Mouse (Mus musculus): Measurements from ENCODE around the gene Zmynd8.

The Zmynd8 gene

DNA sequence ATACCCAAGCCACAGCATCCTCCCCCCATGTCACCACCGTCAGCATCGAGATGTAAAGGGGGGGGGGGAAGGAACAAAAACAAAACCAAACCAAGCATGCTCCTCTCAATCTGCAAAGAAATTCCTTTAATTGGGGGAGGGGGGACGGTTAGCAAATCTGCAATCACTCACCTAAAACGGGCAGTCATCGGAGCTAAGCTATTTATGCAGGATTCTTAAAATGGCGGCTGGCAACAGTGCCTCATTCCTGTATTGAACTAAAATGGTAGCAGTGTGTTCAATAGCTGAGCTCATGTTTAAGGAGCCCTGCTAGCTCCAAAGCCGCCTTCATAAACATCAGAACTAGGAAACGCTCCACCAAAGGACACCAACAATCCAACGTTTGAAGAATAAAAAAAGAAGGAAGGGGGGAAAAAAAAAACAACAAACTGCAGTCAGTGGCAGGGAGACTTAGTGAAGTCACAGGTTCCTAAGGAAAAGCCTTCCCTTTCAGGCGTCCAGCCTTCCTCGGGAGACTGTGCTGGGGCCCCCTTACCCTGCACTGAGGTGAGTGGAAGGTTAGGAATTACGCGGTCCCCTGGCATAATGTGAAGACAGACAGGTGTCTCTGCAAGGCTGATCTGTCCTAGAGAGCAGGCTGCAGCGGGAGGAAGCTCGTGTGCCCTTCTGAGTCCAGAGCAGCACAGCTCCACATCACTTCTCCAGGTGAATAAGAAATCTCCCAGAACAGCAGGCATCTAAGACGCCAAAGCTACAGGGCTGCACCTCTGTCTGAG, 19.2 kb downstream of the Zmynd8 start:
- no peak for DNase-seq (ENCODE audit: low spot score)

DNA sequence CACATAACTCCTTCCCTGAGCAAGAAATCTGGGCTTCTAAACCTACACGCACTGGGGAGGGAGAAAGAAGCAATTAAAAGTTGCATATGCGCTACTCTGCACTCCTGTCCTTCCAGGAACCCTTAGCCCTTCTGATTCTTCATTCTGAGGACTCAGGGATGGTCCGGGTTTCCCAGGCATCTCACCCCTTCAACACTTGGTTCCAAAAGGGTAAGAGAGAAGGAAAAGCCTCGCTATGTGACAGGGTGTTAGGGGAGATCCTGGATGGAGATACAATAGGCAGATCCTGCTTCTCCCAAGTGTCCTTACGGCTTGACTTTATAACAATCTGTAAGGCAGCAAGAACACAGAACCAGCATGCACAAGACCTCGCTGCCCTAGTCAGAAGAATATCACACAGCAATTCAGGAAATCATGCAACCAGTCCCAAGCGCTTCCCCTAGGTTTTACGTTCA, 19.9 kb downstream of the Zmynd8 start:
- DNase-seq (ENCODE audit: low spot score): no peak

DNA sequence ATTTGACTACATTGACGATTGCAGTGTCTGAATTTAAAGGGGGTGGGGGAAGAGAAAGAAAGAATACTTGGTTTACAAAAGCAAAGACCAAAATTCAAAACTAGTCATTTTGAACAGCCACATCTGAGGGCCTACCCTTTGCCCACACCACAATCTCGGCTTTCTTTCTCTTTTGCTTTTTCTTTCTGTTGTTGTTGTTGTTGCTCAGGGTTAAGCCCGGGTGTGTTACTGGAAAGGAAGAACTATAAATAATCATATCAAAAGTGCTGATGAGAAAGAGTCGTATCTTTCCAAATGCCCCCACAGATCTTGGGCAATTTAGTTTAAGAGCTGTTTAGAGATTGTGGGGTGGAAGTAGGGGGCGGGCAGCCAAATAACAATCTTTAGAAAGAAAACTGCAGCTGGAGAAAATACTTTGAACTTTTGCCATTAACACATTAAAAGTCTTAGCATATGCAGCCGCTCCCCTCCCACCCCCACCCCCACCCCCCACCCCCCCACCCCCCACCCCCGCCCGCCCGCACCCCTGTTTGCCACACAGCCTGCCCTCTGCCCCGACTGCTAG, 20.7 kb downstream of the Zmynd8 start:
- DNase-seq (ENCODE audit: low spot score): peak; percentile 48

DNA sequence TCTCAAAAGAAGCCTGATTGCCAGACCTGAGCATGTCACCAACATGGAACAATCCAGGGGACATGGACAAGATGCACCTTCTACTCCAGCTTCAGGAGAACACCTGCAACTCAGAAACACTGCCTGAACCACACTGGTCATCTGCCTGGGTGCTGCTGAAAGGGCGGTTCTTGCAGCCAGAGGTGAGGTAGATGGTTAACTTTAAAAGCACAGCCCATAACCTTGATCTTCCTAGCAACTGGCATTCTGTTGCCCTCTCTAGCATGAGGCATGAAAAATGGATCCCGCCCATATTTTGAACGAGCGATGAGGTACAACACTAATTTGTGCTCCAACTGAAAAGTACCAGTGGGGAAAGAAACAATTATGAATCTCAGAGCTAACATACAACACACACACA, 21.6 kb downstream of the Zmynd8 start:
- DNase-seq (ENCODE audit: low spot score): no peak

DNA sequence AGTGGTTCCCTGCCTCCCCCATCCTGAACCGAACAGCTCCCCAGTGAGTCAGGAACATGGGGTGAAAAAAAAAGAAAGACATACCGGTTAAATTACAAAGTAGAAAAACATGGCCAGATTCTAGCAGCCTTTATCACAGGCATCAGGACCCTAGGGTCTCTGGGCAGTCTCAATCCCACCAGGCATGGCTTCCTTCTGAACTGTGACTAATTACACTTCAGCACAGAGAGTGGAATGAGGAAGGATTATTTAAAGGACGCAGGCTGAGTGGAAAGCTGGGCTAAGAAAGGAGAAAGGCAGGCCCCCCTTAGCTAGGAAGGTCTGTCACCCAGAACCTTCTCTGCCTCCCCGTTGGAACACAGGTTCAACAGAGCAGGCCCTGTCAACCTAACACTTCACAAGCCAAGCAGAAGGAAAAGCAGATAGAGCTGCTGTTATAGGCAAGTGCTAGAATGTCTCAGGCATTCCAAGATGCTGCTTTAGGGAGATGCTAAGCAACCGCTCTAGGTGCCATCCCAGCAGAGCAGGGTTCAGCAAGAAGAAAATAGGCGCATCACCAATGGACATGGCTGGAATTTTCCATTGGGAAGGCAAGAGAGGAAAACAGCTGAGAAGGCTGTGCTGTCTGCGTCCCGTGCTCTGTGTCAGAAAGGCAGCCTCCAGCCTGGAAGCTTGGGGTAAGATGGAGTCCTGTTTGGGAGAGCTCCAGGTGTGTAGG, 22.5 kb downstream of the Zmynd8 start:
- no peak for DNase-seq (ENCODE audit: low spot score)

DNA sequence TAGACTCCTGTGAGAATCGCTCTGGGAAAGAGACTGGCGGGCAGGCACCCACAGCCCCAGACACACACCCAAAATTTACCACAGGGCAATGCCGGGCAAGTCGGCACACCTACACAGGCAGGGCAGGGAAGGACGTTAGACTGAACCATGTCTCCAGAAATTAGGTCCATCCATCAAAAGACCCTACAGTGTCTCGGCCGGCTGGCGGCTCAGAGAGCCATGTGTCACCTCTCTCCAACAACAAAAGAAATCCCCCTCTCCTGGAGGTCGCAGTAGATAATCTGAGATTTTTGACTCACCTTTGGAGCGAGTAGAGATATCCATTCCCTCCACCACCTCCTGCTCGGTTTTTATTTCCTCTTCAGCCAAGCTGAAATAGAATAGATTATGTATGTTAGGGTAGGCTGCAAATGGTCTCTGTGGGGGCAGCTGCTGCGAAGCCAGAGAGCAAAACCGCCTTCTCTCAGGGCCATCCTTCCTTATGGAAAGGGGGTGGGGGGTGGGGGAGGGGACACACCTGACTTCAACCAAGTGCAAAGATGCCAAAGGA, 23.3 kb downstream of the Zmynd8 start:
- DNase-seq (ENCODE audit: low spot score): no peak

DNA sequence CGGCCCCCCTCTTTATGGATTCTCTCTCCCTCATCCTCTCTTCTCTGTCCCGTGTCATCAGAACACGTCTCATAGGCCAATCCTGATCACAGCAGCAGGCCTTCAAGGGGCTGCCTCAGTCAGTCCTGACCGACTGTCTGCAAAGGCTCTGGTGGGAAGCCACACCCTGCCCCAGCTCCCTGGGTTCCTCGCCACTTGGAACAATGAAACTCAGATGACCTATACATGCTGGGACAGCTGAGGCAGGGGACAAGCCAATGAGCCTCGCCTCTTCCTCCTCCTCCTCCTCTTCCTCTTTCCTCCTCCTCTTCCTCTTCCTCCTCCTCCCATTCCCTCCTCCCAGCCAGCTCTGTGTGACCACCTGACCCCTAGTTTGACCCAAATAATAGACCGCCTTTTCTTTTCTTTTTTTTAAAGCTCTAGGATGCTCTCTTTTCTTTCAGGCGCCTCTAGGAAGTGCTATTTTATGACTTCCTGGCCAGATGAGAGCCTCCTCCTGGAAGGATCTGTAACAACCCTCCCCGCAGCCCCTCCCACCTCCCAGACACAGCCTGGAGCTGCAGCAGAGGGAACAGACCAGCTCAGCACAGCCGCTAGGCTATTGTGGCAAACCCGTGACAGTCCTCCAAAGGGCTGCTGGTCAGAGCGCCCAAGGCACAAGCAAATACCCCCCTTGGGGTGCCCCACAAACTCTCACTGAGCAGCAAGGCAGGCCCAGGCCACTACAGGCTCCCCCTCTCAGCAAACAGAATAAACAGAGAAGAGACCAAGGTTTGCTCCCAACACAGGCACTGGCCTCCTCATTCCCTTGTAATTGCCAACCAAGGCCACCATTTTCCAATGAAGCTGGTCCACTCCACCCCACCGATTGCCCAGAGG, 24.1 kb downstream of the Zmynd8 start:
- no peak for DNase-seq (ENCODE audit: low spot score)

DNA sequence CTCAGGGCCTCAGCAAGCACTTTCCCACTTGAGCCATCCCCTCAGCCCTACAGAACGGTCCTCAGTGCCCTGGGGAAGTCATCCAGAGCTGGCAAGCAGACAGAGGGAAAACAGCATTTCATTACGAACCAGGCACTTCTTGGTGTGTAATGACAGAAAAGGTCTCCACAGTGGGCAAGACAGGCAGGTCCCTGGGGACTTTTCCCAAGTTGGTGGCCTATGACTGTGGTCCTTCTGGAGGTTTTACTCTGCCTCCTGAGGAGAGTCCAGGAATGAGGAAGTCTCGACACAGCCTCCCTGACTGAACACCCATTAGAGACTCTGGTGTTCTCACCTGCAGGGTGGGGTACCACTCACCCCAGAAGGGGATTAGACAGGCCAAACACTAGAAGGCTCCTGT, 25.0 kb downstream of the Zmynd8 start:
- no peak for DNase-seq (ENCODE audit: low spot score)

DNA sequence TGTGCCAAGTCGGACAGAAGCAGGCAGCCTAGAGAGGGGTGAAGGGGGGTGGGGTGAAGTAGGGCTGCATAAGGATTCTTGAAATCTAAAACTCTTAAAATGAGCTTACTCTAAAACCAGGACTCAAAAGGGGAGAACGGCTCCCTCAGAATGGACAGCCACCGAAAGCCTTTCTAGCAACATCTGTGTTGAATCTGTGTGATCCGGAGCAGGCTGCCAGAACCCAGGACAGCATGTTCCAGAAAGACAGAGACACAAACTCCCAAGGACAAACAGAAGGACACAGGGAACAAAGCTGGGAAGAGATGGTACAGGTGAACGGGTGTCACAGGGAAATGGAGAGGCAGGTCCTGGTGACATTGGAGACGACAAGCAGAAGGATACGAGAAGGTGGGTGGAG, 25.6 kb downstream of the Zmynd8 start:
- no peak for DNase-seq (ENCODE audit: low spot score)

DNA sequence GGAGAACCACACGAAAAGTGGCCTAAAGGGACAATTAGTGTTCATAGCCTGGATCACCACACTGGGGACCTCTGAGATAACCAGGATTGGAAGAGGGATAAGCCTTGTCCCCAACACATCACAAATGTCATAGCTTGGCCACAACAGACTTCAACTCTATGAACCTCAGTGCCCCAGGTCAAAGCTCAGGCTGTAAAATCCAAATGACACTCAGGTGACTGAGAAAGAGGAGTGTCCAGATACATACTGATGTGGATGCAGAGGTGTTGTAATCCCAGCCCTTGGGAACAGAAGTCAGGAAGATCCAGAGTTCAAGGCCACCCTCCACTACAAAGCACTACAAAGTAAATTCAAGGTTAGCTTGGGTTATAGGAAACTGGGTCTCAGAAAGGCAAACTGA, 29.6 kb downstream of the Zmynd8 start:
- DNase-seq (ENCODE audit: low spot score): no peak

DNA sequence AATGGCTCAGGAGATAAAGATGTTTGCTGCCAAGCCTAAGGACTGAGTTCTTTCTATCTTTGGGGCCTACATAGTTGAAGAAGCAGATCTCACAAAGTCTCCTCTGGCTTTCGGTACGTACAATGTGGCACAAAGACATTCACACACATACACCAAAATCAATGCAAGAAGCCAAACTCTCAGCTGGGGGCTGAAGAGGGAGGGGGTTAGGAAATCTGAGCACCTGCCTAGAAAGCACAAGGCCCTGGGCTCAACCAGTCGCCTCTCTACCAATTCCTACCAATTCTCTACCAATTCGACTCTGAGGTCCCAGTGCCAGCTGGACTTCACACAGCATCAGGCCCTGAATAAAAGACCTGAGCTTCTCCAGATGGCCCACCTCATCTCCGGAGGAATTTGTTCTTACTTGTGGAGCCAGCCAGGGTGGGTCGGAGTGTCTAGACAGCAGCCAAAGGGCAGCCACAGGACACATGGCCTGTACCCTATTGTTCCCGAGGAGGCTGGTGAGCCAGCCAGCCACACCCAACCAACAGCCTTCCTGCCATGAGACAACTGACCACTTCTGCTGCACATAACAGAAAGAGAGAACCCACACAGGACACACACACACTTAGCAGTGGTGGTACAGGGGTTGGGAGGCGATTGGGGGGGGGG, 30.2 kb downstream of the Zmynd8 start:
- DNase-seq (ENCODE audit: low spot score): no peak

DNA sequence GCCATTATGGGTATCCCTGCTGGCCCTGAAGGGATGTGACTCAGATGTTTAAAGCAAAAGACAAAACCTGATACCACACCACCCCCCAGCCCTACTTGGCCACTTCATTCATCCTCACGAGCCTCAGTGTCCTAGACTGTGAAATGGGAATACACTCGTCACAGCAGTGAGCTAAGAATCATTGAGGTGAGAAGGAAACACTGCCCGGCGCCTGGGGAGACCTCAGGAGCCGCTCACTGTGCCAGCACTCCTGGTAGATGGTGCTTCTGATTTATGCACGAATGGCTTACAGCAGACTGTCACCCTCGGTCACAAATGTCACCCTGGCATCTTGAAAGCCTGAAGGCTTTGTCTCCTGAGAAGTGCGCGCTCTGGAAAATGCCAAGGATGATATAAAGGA, 31.3 kb downstream of the Zmynd8 start:
- no peak for DNase-seq (ENCODE audit: low spot score)

DNA sequence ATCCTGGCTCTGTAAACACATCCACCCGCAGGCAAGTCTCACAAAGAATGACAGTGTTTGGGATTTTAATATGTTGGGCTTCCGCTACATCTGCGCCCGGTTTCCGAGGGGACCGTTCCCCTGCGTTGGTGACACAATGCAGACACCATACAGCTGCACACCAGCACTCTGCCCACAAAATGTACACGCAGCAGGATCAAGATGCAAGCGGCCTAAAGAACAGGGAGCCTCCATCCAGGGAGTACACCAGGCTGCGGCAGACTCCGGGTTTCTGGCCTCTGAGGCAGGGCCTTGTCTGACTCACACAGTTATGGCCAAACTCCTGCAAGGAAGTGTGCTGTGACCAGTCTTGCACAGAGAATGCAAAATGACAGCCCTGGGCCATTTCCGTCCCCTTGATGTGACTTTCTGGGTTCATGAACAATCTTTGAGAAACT, 31.8 kb downstream of the Zmynd8 start:
- no peak for DNase-seq (ENCODE audit: low spot score)

DNA sequence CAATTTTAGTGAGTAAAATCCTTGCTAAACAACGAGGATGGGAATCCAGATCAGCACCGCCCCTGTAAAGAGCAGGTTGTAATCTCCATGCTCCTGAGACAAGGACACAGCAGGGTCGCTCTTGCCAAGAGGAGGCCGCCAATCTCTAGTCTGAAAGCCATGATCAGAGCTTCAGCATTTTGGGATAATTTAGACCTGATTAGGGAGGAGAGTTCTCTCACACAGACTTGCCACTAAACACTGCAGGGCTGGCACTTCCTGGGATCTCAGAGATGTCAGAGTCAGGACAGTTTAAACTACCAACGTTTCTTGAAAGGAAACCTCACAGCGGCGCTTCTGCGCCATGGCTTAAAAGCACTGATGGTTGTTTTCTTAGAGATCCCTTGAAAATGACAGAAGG, 32.4 kb downstream of the Zmynd8 start:
- no peak for DNase-seq (ENCODE audit: low spot score)

DNA sequence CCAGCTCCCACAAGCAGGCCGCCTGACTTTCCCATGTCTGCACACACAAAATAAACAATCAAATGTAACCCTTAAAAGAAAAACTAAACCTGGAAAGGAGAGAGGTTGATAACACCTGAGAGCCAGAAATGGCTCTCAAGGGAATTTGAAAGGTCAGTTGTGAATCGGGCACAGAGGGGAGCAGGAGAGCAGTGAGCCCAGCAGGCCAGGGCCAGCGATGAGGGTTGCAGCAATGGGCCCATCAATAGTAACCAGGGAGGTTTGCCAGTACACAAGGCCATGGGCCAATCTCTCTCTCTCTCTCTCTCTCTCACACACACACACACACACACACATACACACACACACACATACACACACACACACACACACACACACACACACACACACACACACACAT, 34.0 kb downstream of the Zmynd8 start:
- DNase-seq (ENCODE audit: low spot score): peak; percentile 54

DNA sequence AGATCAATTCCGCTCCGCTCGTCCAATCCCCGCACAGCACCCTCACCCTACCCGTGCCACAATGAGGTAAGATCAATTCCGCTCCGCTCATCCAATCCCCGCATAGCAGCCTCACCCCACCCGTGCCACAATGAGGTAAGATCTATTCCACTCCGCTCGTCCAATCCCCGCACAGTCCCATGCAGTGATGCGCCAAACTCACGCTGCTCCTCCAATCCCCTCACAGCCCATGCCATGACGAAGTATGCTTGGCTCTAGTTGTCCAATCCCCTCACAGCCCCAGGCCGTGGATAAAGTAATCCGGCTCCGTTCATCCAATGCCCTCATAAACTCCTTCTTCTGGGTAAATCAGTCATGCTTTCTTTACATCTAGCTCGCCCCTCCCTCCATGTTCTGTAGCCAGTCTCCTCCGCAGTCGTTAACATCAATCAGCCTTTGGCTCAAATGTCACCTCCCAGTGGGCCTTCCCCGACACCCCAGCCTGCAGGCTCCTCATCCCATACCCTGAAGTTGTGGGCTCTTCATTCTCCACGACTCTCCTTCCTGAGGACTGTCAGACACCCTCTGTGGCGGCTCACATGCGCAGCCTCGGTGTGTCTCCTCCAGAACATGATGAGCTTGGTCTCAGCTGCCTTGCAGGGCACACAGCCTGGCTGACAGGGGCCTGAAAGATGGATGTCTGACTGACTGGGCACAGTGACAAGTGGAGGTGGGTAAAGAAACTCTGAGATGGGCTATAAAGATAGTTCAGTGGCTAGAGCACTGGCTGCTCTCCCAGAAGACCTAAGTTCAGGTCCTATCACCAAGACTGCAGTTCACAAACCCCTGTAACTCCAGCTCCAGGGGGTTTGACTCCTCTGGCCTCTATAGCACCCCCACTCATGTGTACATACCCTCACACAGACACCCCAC, 36.9 kb downstream of the Zmynd8 start:
- DNase-seq (ENCODE audit: low spot score): no peak

DNA sequence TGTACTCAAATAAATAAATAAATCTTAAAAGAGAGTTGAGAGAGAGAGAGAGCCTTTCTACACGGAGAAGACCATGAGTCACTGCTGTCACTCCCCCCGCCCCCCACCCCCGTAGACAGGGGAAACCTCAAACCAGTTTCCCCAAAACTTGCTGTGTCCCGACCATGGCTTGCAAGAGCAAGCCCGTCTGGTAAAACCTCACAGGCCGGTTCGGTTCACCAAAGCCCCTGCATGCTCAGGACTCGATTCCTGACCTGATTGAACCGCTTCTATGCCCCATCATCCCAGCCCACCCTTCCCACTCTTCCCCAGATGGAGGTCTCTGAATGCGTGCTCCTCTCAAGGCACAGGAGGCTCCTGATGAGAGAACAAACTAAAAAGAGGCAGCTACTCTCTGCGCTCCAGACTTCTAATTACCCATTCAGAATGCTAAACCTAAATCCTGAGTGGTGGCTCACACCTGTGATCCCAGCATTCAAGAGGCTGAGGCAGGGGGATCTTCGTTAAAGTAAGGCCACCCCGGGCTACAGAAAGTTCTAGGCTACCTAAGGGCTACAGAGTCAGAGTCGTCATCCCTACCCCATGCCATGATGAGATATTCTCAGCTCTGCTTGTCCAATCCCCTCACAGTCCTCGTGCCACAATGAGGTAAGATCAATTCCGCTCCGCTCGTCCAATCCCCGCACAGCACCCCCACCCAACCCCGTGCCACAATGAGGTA, 37.7 kb downstream of the Zmynd8 start:
- DNase-seq (ENCODE audit: low spot score): no peak

DNA sequence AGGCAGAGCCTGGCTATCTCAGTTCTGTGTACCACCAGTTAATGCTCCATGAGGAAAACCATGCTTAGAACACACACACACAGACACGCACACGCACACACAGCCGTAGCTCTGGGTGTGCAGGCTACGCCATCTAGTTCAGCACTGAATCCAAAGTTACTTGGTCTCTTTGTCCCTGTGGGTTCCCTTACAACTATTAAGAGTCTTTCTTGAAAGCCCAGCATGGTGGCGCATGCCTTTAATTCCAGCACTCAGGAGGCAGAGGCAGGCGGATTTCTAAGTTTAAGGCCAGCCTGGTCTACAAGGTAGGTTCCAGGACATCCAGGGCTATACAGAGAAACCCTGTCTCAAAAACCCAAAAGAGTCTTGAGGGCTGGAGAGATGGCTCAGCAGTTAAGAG, 38.4 kb downstream of the Zmynd8 start:
- no peak for DNase-seq (ENCODE audit: low spot score)
